Mouse (Mus musculus): ENCODE data around the gene H2-T22.
"Not testable (repeated sequence)": the region's sequence is repeated elsewhere in the genome, so short reads cannot be mapped to it uniquely, and the experiment has no call there.

H2-T22 gene

DNA sequence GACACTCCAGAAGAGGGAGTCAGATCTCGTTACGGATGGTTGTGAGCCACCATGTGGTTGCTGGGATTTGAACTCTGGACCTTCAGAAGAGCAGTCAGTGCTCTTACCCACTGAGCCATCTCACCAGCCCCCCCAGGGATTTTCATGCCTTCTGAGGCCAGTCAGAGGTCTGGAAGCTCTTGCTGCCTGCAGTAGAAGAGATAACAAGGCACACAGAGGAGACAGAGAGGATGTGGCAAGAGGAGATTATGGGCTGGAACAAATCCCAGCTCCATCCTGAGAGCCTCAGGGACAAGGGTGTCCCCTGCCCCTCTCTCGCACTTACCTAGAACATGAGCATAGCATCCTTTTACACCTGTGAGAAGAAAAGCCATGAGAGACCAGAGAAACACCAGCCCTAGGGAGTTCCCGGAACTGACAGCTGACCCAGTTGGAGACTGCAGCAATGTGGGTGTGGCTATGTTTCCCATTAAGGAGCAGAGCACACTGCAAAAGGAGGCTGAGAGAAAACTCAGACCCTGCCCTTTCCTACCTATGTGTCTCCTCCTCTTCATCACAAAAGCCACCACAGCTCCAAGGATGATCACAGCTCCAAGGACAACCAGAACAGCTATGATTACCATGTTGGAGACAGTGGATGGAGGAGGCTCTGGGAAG is 12.4 kb downstream of the H2-T22 start:
- DNase-seq (ENCODE audit: low read depth, low spot score), result not testable (repeated sequence)

DNA sequence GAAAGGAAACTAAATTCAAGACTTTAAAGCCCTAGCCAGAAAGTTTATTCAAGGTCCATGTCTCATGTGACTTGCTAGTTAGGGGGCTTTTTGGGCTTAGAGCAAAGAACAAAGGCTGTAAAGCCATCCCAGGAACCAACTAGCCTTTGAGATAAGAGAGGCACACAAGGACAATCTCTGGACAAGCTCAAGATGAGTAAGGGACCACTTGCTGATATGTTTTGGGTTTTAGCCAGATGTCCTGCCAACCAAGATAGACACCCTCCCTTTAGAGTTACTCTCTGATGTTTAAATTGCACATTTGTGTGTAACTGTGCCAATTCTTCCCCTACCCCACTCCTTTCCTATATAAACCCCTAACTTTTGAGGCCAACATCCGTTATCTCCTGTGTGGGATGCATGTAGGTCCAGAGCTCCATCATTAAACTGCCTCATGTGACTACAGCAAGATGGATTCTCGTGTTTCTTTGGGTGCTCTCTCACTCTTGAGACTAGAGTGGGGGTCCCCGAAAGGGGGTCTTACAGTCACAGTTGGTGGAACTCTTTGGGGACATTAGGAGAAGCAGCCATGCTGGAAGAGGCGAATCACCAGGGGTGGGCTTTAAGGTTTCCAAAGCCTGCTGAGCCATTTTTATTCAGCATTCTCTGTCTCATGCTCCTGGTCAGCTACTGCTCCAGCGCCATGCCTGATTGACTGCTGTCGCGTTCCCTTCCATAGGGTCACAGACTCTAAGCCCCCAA is 13.5 kb downstream of the H2-T22 start:
- DNase-seq (ENCODE audit: low read depth, low spot score), result no peak

DNA sequence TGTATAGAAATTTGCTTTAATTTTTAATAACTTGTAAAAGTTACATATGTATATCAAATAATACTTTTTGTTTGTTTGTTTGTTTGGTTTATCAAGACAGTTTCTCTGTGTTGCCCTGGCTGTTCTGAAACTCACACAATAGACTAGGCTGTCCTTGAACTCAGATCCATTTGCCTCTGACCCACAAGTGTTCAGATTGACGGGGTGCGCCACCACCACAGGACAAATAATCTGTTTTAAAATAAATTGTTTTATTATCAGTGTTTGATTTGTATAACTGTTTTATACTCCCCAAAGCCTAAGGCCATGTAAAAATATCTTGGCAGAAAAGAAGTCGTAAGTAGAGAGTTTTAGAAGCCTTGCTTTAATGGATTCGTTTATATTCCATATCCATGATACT is 14.9 kb downstream of the H2-T22 start:
- no peak for DNase-seq (ENCODE audit: low read depth, low spot score)

DNA sequence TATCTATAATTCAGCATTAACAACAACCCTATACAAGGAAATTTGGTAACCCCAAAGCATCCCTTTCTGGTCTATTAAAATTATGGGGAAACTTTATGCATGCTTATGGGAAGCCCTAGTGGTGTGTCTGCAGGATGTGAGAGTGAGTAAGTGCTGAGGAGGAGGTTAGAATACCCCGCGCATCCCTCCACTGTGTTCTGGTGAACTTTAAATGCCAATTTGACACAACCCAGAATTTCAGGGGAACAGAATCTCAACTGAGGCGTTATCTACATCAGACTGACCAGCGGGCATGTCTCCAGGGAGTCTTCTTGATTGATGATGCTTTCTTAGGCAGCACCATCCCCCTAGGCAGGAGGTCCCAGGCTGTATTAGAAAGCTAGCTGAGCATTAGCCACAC is 16.6 kb downstream of the H2-T22 start:
- no peak for DNase-seq (ENCODE audit: low read depth, low spot score)

DNA sequence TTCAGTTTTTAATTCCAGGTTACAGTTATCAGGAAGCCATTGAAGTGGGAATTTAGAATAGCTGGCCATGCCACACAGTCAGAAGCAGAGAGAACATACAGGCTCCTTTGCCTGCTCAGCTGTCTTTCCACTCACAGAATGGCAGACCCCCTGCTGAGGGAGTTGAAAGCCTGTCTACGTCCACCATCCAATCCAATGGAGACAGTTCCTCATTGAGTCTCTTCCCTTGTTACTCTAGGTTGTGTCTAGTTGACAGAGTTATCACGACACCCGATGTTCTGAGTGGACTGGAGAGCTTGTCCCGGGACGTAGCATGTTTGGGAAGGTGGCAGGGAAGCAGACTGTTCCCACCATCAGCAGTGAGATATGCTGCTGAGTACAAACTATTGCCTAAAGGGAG is 17.4 kb downstream of the H2-T22 start:
- DNase-seq (ENCODE audit: low read depth, low spot score), result no peak

DNA sequence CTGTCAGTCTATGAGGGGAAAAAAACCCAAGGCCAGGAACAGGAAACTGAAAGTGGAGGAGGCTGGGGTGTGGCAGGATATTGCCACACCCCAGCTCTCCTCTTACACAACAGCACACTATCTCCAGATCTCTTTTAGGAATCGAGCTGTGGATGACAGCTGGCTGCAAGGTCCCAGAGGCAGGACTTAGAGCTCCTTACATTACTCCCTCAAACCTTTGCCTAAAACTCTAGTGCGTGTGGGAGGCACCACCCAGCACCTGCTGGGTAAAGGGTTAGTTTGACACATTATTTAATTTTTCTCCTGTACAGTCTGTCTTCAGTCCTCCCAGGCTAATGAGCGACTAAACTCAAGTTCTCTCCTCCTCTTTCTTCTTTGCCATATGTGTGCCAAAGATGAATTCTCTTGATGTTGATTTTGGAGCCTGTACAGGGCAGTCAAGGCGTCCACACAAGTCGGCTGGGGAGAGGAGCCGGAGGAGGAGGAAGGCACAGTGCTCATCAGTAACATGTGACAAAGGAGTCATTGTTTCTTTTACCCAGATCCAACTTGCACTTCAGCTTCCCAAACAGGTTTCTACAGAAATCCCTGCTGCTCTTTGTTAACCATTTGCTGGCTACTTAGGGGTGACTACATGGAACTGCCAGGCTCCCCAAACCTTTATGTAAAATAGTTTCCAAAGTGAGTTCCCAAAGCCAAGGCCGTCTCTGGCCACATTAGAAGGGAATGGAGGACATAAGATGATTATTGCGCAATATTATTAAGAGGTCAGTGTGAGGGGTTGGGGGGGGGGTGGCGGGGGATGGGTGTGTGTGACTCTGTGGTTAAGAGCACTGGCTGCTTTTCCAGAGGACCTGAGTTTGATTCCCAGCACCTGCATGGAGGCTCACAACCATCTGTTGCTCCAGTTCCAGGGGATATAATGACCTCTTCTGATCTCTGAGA is 18.6 kb downstream of the H2-T22 start:
- no peak for DNase-seq (ENCODE audit: low read depth, low spot score)

DNA sequence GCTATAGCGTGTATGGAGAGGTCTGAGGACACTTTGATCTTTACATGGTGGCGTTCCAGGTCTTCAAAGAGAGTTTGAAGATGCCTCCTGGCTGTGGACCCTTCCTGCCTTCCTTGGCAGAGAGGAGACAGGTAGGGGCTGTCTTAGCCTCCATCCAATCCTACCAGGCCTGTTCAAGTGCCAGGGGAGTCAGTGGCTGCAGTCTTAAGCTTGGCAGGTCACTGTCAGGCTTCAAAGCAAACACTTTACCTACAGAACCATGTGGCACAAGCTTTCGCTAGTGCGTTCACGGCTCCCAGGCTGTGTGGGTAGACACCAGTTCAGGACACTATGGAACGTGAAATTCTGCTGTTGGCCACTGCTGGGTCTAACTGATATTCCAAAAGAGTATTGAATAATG is 19.6 kb downstream of the H2-T22 start:
- DNase-seq (ENCODE audit: low read depth, low spot score), result no peak

DNA sequence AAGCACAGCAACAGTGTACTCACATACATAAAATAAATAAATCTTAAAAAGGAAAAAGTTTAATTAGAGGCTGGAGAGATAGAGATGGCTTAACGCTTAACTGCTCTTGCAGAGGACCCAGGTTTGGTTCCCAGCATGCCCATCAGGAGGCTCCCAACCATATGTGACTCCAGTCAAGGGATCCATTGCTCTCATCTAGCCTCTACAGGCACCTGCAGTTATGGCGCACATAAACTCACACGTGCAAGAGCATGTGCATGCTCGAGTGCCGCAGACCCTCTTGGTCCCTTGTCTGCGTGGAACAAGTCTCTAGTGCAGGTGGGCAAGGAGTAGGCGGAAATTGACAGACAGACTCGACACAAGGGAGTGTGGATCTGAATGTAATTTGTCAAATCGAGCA is 20.4 kb downstream of the H2-T22 start:
- DNase-seq (ENCODE audit: low read depth, low spot score), result no peak

DNA sequence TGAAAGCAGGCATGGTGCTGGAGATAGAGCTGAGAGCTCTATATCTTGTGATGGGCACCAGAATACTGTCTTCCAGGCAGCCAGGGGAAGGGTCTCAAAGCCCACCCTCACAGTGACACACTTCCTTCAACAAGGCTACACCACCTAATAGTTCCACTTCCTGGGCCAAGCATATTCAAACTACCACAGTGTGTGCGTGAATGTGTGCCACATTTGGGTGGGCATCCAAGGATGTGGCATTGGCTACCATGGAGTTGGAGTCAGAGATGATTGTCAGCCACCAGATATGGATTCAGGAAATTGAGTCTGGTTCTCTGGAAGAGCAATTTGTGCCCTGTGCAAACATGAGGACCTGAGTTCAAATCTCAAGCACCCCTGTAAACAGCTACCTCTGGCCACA is 21.2 kb downstream of the H2-T22 start:
- DNase-seq (ENCODE audit: low read depth, low spot score), result no peak

DNA sequence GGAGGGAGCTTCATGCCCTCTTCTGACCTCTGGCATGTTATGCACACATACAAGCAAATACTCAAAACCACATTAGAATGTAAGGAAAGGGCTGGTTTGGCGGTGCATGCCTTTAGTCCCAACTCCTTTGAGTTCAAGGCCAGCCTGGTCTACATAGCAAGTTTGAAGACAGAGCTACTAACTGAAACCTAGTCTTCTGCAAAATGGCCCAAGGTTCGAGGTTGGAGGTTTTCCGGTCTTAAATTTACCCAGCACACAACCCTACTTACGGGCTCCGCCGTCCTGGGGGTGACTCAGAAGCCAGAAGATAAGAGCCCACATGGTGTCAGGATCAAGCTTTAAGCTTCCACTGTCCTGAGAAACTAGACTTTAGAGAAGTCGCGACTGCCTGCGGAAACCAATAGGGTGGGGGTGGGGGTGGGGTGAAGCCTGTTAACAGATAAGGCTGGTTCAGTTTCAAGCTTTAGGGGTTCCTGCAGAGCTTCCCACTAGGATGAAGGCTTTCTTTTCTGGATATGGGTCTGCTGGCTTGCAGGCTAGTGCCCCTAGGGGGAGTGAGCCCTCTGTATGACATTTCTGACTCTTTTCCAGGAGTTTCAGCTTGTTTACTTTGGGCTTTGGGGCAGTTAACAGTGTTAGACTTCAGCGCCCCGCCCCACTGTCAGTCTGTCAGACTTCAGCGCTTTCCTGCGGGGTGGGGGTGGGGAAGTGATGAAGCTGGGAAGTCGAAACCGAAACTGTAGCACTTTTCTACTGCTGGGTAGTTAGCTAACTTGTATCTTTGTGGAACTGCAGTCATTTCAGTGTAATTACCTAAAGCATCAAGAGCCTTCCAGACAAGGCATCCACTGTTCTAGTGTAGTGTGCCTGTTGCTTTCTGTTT is 22.1 kb downstream of the H2-T22 start, which contains the start of gene H2-T24:
TSS of gene H2-T24 (minus strand) at position 370 of the 883 bp plus-strand sequence.
- DNase-seq (ENCODE audit: low read depth, low spot score), result no peak

DNA sequence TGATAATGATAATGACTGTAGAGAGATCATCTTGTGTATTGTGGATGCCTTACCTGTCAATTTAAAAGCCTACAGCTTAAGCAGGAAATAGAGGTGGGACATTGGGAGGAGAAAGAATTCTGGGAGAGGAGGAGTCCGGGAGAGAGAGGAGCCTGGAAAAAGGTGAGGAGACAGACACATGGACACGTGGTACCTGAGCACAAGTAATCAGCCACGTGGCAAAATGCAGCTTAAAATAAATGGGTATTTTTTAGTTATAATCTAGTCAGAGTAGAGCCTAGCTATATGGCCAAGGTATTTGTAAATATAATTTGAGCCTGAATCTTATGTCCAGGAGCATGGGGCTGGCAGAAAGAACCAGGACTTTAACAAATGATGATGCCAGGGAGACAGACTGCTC is 23.0 kb downstream of the H2-T22 start:
- no peak for DNase-seq (ENCODE audit: low read depth, low spot score)

DNA sequence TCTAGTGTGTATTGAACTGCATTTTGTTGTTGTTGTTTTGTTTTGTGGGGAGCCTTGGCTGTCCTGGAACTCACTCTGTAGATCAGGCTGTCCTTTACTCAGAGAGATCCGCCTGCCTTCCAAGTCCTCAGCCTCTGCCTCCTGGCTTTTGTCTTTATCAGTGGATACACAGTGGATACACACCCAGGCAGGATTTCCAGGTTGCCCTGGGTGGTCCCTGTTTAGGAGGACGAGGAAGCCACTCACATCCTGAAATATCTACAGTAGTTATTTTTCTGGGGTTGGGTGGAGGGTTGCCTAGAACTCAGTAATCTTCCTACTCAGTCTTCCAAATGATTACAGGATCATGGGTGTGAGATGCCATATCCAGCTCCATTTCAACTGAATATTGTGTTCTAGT is 23.6 kb downstream of the H2-T22 start:
- DNase-seq (ENCODE audit: low read depth, low spot score), result no peak

DNA sequence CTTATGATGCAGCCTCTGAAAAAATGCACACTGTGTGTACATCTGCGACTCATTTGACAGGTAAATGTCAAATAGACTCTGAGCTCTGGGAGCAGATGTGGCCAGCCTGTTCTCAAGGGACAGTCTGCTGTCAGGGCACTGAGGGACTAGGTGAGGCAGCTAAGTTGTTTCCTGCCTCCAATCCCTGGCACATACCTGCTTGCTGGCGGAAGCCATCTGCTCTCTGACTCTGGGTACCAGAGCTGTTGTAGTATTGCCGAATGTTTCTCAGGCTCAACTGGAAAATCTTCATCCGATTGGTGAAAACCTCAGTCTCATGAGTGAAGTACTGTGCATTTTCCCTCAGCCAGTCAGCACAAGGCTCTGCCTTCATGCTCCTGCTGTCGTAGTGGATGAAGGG is 25.5 kb downstream of the H2-T22 start:
- DNase-seq (ENCODE audit: low read depth, low spot score), result no peak

DNA sequence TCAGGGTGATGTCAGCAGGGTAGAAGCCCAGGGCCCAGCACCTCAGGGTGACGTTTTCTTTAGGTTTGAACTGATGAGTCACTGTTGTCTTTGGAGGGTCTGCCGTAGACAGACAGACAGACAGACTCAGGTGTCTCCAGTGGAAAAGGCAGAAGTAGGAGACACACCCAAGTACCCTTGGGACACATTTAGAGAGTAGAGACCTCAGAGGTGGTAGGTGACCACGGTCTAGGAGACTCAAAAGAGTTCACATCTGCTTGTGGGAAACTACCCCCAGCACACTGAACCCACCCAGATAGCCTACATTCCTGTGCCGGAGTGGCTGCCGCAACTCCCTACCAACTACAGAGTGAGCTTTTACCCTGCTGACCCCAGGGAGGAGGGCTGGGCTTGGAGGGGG is 27.6 kb downstream of the H2-T22 start:
- no peak for DNase-seq (ENCODE audit: low read depth, low spot score)

DNA sequence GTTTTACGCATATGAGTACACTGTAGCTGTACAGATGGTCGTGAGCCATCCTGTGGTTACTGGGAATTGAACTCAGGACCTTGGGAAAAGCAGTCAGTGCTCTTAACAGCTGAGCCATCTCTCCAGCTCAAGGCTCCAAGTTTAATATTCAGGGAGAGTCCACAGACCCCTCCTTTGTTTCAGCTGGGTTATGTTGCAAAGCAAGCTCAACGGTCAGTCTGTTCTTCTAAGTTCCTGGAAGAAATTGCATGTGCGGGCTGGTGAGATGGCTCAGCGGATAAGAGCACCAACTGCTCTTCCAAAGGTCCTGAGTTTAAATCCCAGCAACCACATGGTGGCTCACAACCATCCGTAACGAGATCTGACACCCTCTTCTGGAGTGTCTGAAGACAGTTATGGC is 38.1 kb downstream of the H2-T22 start:
- DNase-seq (ENCODE audit: low read depth, low spot score), result not testable (repeated sequence)

DNA sequence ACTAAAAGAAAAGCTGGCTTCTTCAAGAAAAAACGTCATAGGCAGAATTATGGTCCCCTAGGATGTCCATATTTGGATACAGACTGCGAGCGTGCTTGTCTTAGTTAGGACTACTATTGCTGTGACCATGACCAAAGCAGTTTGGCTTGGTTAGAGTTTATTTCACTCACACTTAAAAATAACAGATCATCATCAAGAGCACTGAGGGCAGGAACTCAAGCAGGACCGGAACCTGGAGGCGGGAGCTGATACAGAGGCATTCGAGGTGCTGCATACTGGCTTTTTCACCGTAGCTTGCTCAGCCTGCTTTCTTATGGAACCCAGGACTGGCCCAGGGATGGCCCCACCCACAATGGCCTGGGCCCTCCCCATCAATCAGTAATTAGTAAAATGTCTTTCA is 39.2 kb downstream of the H2-T22 start:
- DNase-seq (ENCODE audit: low read depth, low spot score), result no peak

DNA sequence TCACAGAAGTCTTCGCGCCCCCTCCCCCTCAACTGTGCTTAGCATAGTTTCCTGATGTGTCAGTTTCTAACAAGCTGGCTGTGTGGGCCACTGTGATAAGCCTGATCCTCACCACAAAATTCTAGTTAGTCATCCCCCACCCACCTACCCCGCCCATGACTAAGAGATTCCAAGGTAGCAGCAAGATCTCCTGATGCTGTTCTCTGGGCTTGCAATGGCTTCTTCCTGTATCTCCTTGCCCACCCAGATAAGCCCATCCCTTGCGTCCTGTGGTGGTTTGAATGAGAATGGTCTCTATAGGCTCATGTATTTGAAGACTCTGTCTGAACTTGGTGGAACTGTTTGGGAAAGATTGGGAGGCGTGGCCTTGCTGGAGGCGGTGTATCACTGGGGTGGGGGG is 40.6 kb downstream of the H2-T22 start:
- no peak for DNase-seq (ENCODE audit: low read depth, low spot score)

DNA sequence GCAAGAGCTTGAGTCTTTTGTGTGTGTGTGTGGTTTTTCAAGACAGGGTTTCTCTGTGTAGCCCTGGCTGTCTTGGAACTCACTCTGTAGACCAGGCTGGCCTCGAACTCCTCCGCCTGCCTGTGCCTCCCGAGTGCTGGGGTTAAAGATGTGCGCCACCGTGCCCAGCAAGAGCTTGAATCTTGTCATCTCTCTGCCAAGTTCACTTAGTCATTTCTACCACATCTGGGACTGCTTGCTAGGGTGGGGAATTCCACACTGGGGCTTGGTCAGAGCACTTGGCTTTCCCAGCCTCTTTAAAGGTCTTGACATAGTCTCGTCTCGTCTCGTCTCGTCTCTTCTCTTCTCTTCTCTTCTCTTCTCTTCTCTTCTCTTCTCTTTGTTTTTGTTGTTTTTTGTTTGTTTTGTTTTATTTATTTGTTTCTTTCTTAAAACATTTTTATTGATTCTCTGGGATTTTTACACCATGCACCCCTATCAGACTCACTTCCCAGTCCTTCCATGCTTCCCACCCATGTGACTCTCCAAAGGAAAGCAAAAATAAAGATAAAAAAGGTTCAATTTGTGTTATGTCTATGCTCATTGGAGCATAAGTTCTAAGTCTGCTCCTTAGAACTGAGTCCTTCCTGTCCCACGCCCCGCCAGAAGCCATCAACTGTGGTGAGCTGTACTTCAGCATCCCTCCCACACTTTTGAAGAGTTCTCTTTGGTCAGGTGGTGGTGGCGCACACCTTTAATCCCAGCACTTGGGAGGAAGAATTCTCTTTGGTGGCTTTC is 41.2 kb downstream of the H2-T22 start:
- DNase-seq (ENCODE audit: low read depth, low spot score), result no peak

DNA sequence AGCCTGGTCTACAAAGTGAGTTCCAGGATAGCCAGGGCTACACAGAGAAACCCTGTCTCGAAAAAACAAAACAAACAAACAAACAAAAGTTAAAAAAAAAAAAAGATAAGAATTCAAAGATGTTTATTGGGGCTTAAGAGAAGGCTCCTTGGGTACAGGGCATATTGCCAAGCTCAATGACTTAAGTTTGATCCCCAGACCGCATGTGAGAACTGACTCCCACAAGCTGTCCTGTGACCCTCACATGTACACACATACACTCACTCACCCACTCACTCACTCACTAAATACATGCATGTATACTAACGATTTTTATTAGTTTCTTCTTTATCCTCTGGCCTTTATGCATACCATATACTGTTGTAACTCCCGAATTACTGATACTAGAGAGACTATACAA is 42.2 kb downstream of the H2-T22 start:
- no peak for DNase-seq (ENCODE audit: low read depth, low spot score)

DNA sequence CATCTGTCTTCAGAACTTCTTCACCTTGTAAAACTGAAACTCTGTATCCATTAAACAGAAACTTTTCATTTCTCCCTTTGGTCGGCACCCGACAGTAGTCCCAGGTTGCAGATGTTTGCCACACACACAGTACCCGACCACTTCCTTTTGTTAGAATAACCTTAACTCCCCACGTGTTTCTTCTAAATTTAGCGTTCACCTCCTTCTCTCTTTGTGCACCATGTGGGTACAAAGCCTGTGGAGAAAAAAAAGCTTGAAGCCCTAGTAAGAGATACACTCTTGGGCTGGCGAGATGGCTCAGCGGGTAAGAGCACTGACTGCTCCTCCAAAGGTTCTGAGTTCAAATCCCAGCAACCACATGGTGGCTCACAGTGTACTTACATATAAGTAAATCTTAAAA is 43.2 kb downstream of the H2-T22 start:
- no peak for DNase-seq (ENCODE audit: low read depth, low spot score)

All from forelimb bud, embryonic 11.5 days (tissue).